Mouse (Mus musculus): Measurements from ENCODE around the gene Csta1. TPM values are rescaled to one million over a fixed set of nuclear protein-coding genes. Genes with fewer than 3 reads are reported as not detected.

The Csta1 gene
- polyA plus RNA-seq, 1 experiment from 2014 or later = 0.03 TPM

DNA sequence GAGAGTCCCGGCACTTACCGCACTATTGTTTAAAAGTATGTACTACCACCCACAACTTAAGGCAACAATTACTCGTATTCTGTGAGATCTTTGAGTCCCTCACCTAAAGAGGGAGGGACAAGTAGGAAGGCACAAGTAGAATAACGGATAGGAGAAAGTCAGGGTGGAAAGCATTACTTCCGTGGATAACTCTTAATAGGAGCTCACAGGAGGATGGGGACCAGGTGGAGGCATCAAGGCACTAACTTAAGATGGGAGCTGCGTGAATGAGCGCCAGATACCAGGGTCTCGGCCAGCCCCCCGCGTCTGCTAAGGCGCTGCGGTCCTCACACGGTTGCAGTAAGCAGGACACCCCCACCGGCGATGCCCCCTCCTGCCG is 60.0 kb downstream of the Csta1 start:
- ATAC-seq = peak; percentile 12
- H3K27me3 ChIP-seq = no peaks in the 10 kb centered on the region
- no peak for TF ChIP-seq CTCF (IDR thresholded peaks at IDR 0.05)
- in situ Hi-C loops (cut with MboI; ENCODE audit: low pct_unique_long_range_greater_than_20kb) = no loop called here
- ChIA-PET POLR2A (no interaction called here), CTCF (interaction anchor here (1.0 to 1.1 kb wide), 3 partner anchors 10 to 31 kb away, joined by 3 read pairs; no protein-coding TSS in a partner anchor)
- no peak for DNase-seq (ENCODE audit: low read depth, low spot score)

Other genes starting within 250 kb of the Csta1 start
- 21.2 TPM for gene Parp9, start 192.8 kb downstream of the Csta1 start, polyA plus RNA-seq (2021)
- gene Dtx3l, start 192.1 kb downstream of the Csta1 start, polyA plus RNA-seq (2021) = 8.2 TPM
- gene Kpna1, start 152.5 kb downstream of the Csta1 start, polyA plus RNA-seq (2021) = 28.6 TPM
- gene Wdr5b, start 90.1 kb downstream of the Csta1 start, polyA plus RNA-seq (2021) = 1.9 TPM
- 285 TPM for gene Fam162a, start 59.6 kb downstream of the Csta1 start, polyA plus RNA-seq (2021)
- gene Ccdc58, start 59.6 kb downstream of the Csta1 start, polyA plus RNA-seq (2021) = 90.6 TPM
- not detected for gene Stfa2l1, start 25.6 kb upstream of the Csta1 start, polyA plus RNA-seq (2021)
- not detected for gene Gm5483, start 53.0 kb upstream of the Csta1 start, polyA plus RNA-seq (2021)
- not detected for gene Gm5416, start 79.2 kb upstream of the Csta1 start, polyA plus RNA-seq (2021)
- gene 2010005H15Rik, start 90.2 kb upstream of the Csta1 start, polyA plus RNA-seq (2021) = not detected
- gene Stfa1, start 145.7 kb upstream of the Csta1 start, polyA plus RNA-seq (2021) = not detected
- gene BC117090, start 203.1 kb upstream of the Csta1 start, polyA plus RNA-seq (2021) = not detected
- not detected for gene BC100530, start 236.5 kb upstream of the Csta1 start, polyA plus RNA-seq (2021)